Mouse (Mus musculus): ENCODE measurements around the gene Bsn. TPM values are rescaled to one million over a fixed set of nuclear protein-coding genes. Genes with fewer than 3 reads are reported as not detected.

Gene Bsn
- polyA plus RNA-seq, 1 experiment from 2014 or later: 2.7 TPM

DNA sequence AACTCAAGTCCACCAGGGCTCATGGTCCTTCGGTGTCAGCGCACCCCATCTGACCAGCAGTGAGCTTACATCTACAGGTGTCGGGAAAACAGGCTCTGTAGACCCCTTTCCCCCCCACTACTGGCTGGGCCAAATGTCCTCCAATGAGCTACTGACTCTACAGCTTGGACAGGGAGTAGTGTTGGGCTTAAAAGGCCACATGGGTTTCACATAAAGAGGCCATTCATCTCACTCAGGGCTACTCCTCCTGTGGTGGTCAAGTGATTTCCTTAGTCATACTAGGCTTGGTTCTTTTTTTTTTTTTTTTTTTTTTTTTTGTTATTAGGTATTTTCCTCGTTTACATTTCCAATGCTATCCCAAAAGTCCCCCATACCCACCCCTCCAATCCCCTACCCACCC, 66.3 kb downstream of the Bsn start:
- no peak overlapping the region for H3K27ac ChIP-seq (ENCODE audit: low read length)
- no peaks in the 10 kb centered on the region for H3K36me3 ChIP-seq (ENCODE audit: control insufficient read depth, insufficient read depth, low read length)
- no peak overlapping the region for H3K4me3 ChIP-seq (ENCODE audit: low read depth, low read length)
- WGBS: 88% methylated on average over 4 of the region's 4 CpGs
- H3K4me1 ChIP-seq (ENCODE audit: control insufficient read depth, insufficient read depth, low read length): peaks cover 13% of the 10 kb centered on the region; the same call in 1 of the 2 replicates
- no peaks in the 10 kb centered on the region for H3K27me3 ChIP-seq (ENCODE audit: control insufficient read depth, insufficient read depth, low read length)
- H3K9ac ChIP-seq (replicated peaks; ENCODE audit: low read depth, low read length): no peak overlapping the region
- H3K9me3 ChIP-seq (ENCODE audit: control insufficient read depth, low read depth, low read length): no peaks in the 10 kb centered on the region
- H3K4me2 ChIP-seq (replicated peaks; ENCODE audit: low read depth, low read length): no peak overlapping the region
- no peak for ATAC-seq (ENCODE audit: insufficient number of reproducible peaks, insufficient read depth, low FRiP score, low read depth)

DNA sequence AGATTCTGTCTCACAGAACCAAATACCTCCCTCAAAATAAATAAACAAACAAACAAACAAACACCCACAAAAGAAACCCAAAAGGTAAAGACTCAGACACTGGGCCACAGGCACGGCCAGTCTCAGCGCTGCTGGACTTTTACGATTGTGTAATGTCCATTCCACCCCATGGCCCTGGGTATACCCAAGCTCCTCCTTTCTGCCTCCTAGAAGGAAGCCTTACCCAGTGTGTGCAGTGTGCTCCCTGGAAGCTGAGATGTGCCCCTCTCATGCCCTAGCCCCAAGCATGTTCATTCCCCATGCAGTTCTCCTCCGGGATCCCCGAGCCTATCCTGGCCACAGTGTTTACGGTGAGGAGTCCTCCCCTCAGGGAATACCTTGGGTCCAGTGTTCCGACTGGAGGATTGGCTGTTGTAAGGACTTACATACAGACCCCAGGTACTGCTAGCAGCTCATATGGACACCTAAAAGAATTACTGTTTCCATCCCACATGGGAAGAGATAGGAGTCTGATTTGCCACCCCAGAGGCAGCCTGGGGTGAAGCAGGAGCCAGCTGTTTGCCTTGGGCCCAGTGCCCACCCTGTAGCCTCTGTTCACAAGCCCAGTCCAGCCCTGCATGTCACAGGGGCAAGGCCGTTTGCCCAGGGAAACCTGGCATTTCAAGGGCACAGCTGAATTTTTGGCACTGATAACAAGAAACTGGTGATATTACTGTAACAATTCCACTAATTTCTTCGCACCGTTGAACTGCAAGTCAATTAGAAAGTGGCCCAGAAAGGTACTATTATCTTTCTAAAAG, 68.8 kb downstream of the Bsn start:
- H3K9me3 ChIP-seq (ENCODE audit: control insufficient read depth, low read depth, low read length): no peaks in the 10 kb centered on the region
- H3K27me3 ChIP-seq (ENCODE audit: control insufficient read depth, insufficient read depth, low read length): no peaks in the 10 kb centered on the region
- peaks cover 13% of the 10 kb centered on the region for H3K4me1 ChIP-seq (ENCODE audit: control insufficient read depth, insufficient read depth, low read length)
- no peak overlapping the region for H3K4me2 ChIP-seq (replicated peaks; ENCODE audit: low read depth, low read length)
- 89% methylated on average over 10 of the region's 10 CpGs for WGBS
- no peak overlapping the region for H3K27ac ChIP-seq (ENCODE audit: low read length)
- no peaks in the 10 kb centered on the region for H3K36me3 ChIP-seq (ENCODE audit: control insufficient read depth, insufficient read depth, low read length)
- H3K9ac ChIP-seq (replicated peaks; ENCODE audit: low read depth, low read length): no peak overlapping the region
- no peak overlapping the region for H3K4me3 ChIP-seq (ENCODE audit: low read depth, low read length)
- ATAC-seq (ENCODE audit: insufficient number of reproducible peaks, insufficient read depth, low FRiP score, low read depth): no peak

DNA sequence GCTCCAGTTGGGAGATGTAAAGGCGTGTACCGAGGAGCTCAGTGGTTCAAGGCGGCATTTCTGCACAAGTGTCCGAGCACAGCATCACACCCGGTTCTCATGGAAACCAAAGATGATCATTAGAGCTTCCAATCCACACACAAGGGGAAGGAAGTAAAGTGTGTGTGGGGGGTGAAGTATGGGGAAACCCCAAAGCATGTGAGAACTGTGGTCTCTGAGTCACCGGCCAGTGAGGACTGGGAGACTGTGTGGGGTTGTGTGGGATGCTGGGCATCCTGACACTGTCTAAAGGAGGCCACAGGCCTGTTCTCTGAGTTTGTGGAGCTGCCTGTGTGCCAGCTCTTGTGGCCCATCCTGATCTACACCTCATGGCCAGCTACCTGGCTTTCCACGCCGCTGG, 69.5 kb downstream of the Bsn start:
- Histone ChIP-seq H3K27ac (ENCODE audit: low read length) (no peak overlapping the region), H3K27me3 (ENCODE audit: control insufficient read depth, insufficient read depth, low read length) (no peaks in the 10 kb centered on the region), H3K36me3 (ENCODE audit: control insufficient read depth, insufficient read depth, low read length) (no peaks in the 10 kb centered on the region), H3K4me1 (ENCODE audit: control insufficient read depth, insufficient read depth, low read length) (peaks cover 13% of the 10 kb centered on the region), H3K9ac (replicated peaks; ENCODE audit: low read depth, low read length) (no peak overlapping the region), H3K4me2 (replicated peaks; ENCODE audit: low read depth, low read length) (no peak overlapping the region), H3K9me3 (ENCODE audit: control insufficient read depth, low read depth, low read length) (no peaks in the 10 kb centered on the region), H3K4me3 (ENCODE audit: low read depth, low read length) (no peak overlapping the region)
- ATAC-seq (ENCODE audit: insufficient number of reproducible peaks, insufficient read depth, low FRiP score, low read depth): no peak
- 86% methylated on average over 8 of the region's 8 CpGs for WGBS

DNA sequence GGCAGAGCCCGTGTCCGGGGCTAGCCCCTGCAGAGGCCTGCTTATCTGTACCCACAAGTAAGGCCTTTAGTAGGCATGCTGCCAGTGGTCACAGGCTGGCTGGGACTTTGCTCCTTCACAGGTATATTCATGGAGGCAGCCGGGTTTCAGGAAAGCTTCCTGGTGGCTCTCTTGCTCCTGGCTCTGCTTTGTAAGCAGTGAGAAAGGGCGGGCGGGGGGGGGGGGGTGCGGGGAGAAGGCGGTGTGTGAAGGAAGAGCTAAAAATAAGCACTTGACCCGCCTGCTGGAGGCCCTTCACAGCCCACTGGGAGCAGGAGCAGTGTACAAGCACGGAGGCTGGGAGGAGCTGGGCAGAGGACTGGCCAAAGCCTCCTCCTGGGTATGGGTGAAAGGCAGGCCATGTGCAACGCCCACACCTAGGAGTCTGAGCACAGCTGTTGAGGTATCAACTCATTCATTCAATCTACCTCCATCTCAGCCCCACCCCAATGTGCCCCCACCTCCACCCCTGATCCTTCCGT, 70.2 kb downstream of the Bsn start:
- no peak overlapping the region; the same call in 1 of the 2 replicates for H3K4me2 ChIP-seq (replicated peaks; ENCODE audit: low read depth, low read length)

GRCm38 (mm10) chr9:108117143-108117542, 73.0 kb downstream of the Bsn start:
- Histone ChIP-seq H3K9me3 (ENCODE audit: control insufficient read depth, low read depth, low read length) (peaks cover 5% of the 10 kb centered on the region; the same call in 1 of the 2 replicates), H3K9ac (replicated peaks; ENCODE audit: low read depth, low read length) (no peak overlapping the region), H3K27ac (ENCODE audit: low read length) (no peak overlapping the region), H3K4me1 (ENCODE audit: control insufficient read depth, insufficient read depth, low read length) (peaks cover 13% of the 10 kb centered on the region), H3K27me3 (ENCODE audit: control insufficient read depth, insufficient read depth, low read length) (no peaks in the 10 kb centered on the region), H3K4me2 (replicated peaks; ENCODE audit: low read depth, low read length) (no peak overlapping the region), H3K4me3 (ENCODE audit: low read depth, low read length) (no peak overlapping the region), H3K36me3 (ENCODE audit: control insufficient read depth, insufficient read depth, low read length) (no peaks in the 10 kb centered on the region)
- ATAC-seq (ENCODE audit: insufficient number of reproducible peaks, insufficient read depth, low FRiP score, low read depth): no peak
- whole genome bisulfite sequencing: 53% methylated on average over 4 of the region's 4 CpGs

More for the DNA sequence above, 70.2 kb downstream of the Bsn start:
- Histone ChIP-seq H3K27me3 (ENCODE audit: control insufficient read depth, insufficient read depth, low read length) (no peaks in the 10 kb centered on the region), H3K27ac (ENCODE audit: low read length) (peak overlapping the region; percentile 52; the same call in 1 of the 2 replicates), H3K36me3 (ENCODE audit: control insufficient read depth, insufficient read depth, low read length) (no peaks in the 10 kb centered on the region), H3K9ac (replicated peaks; ENCODE audit: low read depth, low read length) (no peak overlapping the region), H3K4me3 (ENCODE audit: low read depth, low read length) (no peak overlapping the region), H3K9me3 (ENCODE audit: control insufficient read depth, low read depth, low read length) (no peaks in the 10 kb centered on the region), H3K4me1 (ENCODE audit: control insufficient read depth, insufficient read depth, low read length) (peaks cover 13% of the 10 kb centered on the region)
- ATAC-seq (ENCODE audit: insufficient number of reproducible peaks, insufficient read depth, low FRiP score, low read depth): peak; percentile 90
- WGBS: 31% methylated on average over 9 of the region's 11 CpGs

GRCm38 (mm10) chr9:108115290-108116077, 74.7 kb downstream of the Bsn start:
- no peak for ATAC-seq (ENCODE audit: insufficient number of reproducible peaks, insufficient read depth, low FRiP score, low read depth)
- Histone ChIP-seq H3K4me1 (ENCODE audit: control insufficient read depth, insufficient read depth, low read length) (peaks cover 20% of the 10 kb centered on the region), H3K4me2 (replicated peaks; ENCODE audit: low read depth, low read length) (no peak overlapping the region), H3K27ac (ENCODE audit: low read length) (no peak overlapping the region), H3K9ac (replicated peaks; ENCODE audit: low read depth, low read length) (no peak overlapping the region), H3K36me3 (ENCODE audit: control insufficient read depth, insufficient read depth, low read length) (no peaks in the 10 kb centered on the region), H3K9me3 (ENCODE audit: control insufficient read depth, low read depth, low read length) (peaks cover 5% of the 10 kb centered on the region; the same call in 1 of the 2 replicates), H3K4me3 (ENCODE audit: low read depth, low read length) (no peak overlapping the region), H3K27me3 (ENCODE audit: control insufficient read depth, insufficient read depth, low read length) (no peaks in the 10 kb centered on the region)
- WGBS: 57% methylated on average over 43 of the region's 43 CpGs

DNA sequence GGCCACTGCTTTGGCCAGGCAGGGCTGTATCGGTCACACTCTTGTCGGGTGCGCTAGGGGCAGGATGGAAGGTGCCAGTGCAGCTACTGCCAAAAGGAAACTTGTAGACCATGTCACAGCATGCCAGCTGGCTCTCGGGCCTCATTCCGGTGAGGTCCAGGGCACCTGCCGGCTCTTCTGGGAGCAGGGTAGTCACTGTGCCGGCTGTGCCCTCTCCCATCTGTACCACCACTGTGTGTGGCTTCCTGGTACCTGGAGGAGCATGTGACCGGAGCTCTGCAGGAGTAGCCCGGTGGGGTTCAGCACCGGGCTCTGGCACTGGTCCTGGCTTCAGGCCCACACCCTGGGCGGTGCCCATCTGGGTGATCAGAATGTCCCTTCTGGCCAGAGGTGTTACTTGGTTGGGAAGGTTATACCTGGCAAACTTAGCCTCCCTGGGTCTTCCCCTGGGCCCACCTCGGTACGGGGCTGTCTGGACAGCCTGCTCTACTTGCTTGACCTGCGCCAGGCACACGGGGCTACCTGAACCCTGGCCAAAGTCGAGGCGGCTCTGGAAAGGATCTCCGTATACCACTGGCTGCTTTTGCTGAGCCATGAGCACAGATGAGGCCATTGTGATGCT, 77.4 kb downstream of the Bsn start:
- H3K27ac ChIP-seq (ENCODE audit: low read length): no peak overlapping the region
- H3K36me3 ChIP-seq (ENCODE audit: control insufficient read depth, insufficient read depth, low read length): no peaks in the 10 kb centered on the region
- H3K9ac ChIP-seq (replicated peaks; ENCODE audit: low read depth, low read length): no peak overlapping the region
- peaks cover 5% of the 10 kb centered on the region; the same call in 1 of the 2 replicates for H3K9me3 ChIP-seq (ENCODE audit: control insufficient read depth, low read depth, low read length)
- no peaks in the 10 kb centered on the region for H3K27me3 ChIP-seq (ENCODE audit: control insufficient read depth, insufficient read depth, low read length)
- WGBS: 95% methylated on average over 18 of the region's 18 CpGs
- H3K4me1 ChIP-seq (ENCODE audit: control insufficient read depth, insufficient read depth, low read length): peaks cover 12% of the 10 kb centered on the region
- H3K4me2 ChIP-seq (replicated peaks; ENCODE audit: low read depth, low read length): no peak overlapping the region
- no peak for ATAC-seq (ENCODE audit: insufficient number of reproducible peaks, insufficient read depth, low FRiP score, low read depth)
- no peak overlapping the region for H3K4me3 ChIP-seq (ENCODE audit: low read depth, low read length)

GRCm38 (mm10) chr9:108111593-108112121, 78.5 kb downstream of the Bsn start:
- 72% methylated on average over 17 of the region's 17 CpGs for WGBS
- Histone ChIP-seq H3K4me3 (ENCODE audit: low read depth, low read length) (peak overlapping the region; percentile 24; the same call in 1 of the 2 replicates), H3K9ac (replicated peaks; ENCODE audit: low read depth, low read length) (peak overlapping the region; percentile 23; the same call in 1 of the 2 replicates), H3K4me1 (ENCODE audit: control insufficient read depth, insufficient read depth, low read length) (peaks cover 12% of the 10 kb centered on the region), H3K27ac (ENCODE audit: low read length) (no peak overlapping the region), H3K4me2 (replicated peaks; ENCODE audit: low read depth, low read length) (peak overlapping the region; percentile 57), H3K27me3 (ENCODE audit: control insufficient read depth, insufficient read depth, low read length) (no peaks in the 10 kb centered on the region), H3K9me3 (ENCODE audit: control insufficient read depth, low read depth, low read length) (peaks cover 5% of the 10 kb centered on the region; the same call in 1 of the 2 replicates), H3K36me3 (ENCODE audit: control insufficient read depth, insufficient read depth, low read length) (no peaks in the 10 kb centered on the region)
- ATAC-seq (ENCODE audit: insufficient number of reproducible peaks, insufficient read depth, low FRiP score, low read depth): no peak
